In genomic region chr9:57467896-57468549, GRCm38 (mm10) we compare ENCODE assay signal across 9 mouse cellular contexts. TPM values are rescaled to one million over a fixed set of nuclear protein-coding genes. Genes with fewer than 3 reads are reported as not detected.
DNase-seq lines count a peak whose midpoint lies in the region; ATAC-seq and TF ChIP-seq lines count a peak whose summit lies in the region.
"Had no signal": no experiment of that assay in that cellular context is flagged by ENCODE, and none has a peak within 500 bp of the region (broad histone marks: within the 10 kb centered on the region; RNA-seq: fewer than 3 reads in every experiment).

Gene Scamp5 (minus strand): TSS chr9:57468060.

- H3K36me3 ChIP-seq in G1E (replicated peaks): no peaks in the 10 kb centered on the region
- peaks cover 4% of the 10 kb centered on the region; the same call in 1 of the 2 replicates for H3K36me3 ChIP-seq in neural tube, embryonic 15.5 days

- H3K27ac ChIP-seq in layer of hippocampus, adult 2 months: peak within 1 kb of the TSS; percentile 99
- H3K27ac ChIP-seq in neural tube, embryonic 15.5 days (replicated peaks): peak within 1 kb of the TSS; percentile 89

- H3K4me1 ChIP-seq in G1E (ENCODE audit: insufficient read depth, low read depth, low read length): peaks cover 9% of the 10 kb centered on the region; the same call in 1 of the 2 replicates
- H3K4me1 ChIP-seq in lung, adult 2 months (ENCODE audit: control insufficient read depth, insufficient read depth, low read length): peaks cover 3% of the 10 kb centered on the region; the same call in 1 of the 2 replicates
- peaks cover 38% of the 10 kb centered on the region for H3K4me1 ChIP-seq in neural tube, embryonic 15.5 days

- ATAC-seq in G1E (ENCODE audit: extremely low read depth, insufficient number of reproducible peaks, low FRiP score, poor library complexity, severe bottlenecking): peak; percentile 22; the same call in 1 of the 2 replicates
- ATAC-seq in neural tube, embryonic 15.5 days (ENCODE audit: low FRiP score): peak; percentile 93

- H3K9ac ChIP-seq in neural tube, embryonic 15.5 days (replicated peaks): peak within 1 kb of the TSS; percentile 88

- H3K9me3 ChIP-seq in G1E (replicated peaks): 0 out of 2 replicates have a peak, but pooled peaks cover 3% of the 10 kb centered on the region
- H3K9me3 ChIP-seq in neural tube, embryonic 15.5 days (replicated peaks): no peaks in the 10 kb centered on the region

- peaks cover 23% of the 10 kb centered on the region for H3K27me3 ChIP-seq in G1E (ENCODE audit: insufficient read depth, low read length)
- no peaks in the 10 kb centered on the region for H3K27me3 ChIP-seq in neural tube, embryonic 15.5 days (replicated peaks)

- peak; percentile 59 for DNase-seq in G1E (ENCODE audit: low spot score)
- DNase-seq in cerebellum, adult 18-20 months: peak; percentile 93 to 96
- DNase-seq in forelimb bud, embryonic 11.5 days (ENCODE audit: low read depth, low spot score): peak; percentile 95
- peak; percentile 92 for DNase-seq in heart, postnatal 4 days
- DNase-seq in layer of hippocampus, adult 2 months (ENCODE audit: low spot score in 2 of 2): peak; percentile 90 to 91
- DNase-seq in lung, adult 2 months: peak; percentile 71
- DNase-seq in testis, postnatal 14 days (ENCODE audit: low spot score): peak; percentile 89

- no peak for TF ChIP-seq CTCF in G1E (IDR thresholded peaks at IDR 0.05; ENCODE audit: low read depth, low read length)
- no peak for TF ChIP-seq CTCF in layer of hippocampus, adult 2 months (conservative IDR thresholded peaks at IDR 0.05)
- no peak for TF ChIP-seq CTCF in lung, adult 2 months (IDR thresholded peaks at IDR 0.05; ENCODE audit: insufficient read depth, low read length)

- 2% methylated on average over 48 of the region's 48 CpGs for WGBS in lung, adult 2 months
- 3% methylated on average over 34 of the region's 48 CpGs for WGBS in neural tube, embryonic 15.5 days

- H3K4me3 ChIP-seq in G1E (ENCODE audit: low read depth, low read length): peak within 1 kb of the TSS; percentile 67; the same call in 1 of the 2 replicates
- peak within 1 kb of the TSS; percentile 71 for H3K4me3 ChIP-seq in layer of hippocampus, adult 2 months
- H3K4me3 ChIP-seq in lung, adult 2 months (replicated peaks; ENCODE audit: extremely low read depth, low read depth, low read length): peak within 1 kb of the TSS; percentile 58
- peak within 1 kb of the TSS; percentile 64 for H3K4me3 ChIP-seq in neural tube, embryonic 15.5 days (replicated peaks)

- peak within 1 kb of the TSS; percentile 69 for H3K4me2 ChIP-seq in neural tube, embryonic 15.5 days

- no peak for TF ChIP-seq POLR2A in lung, adult 2 months (IDR thresholded peaks at IDR 0.05; ENCODE audit: borderline replicate concordance, extremely low read depth, low read depth, low read length)

RNA-seq across cellular contexts. Expression of gene Scamp5, which starts in this region (rescaled TPM):
- not detected in 2 replicates for total RNA-seq in G1E (2014; fragmentation: Nextera tagmentation)
- total RNA-seq in G1E (2017): 0.22 and 0.29 TPM in 2 replicates
- polyA plus RNA-seq in G1E (2012): 0.21 and 0.22 TPM in 2 replicates
- total RNA-seq in heart, postnatal 4 days (2021): 10 to 100 TPM; 11.6 to 11.7 TPM
- 100 to 1,000 TPM; 365 to 385 TPM for total RNA-seq in layer of hippocampus, adult 2 months (2021)
- polyA plus RNA-seq in lung, adult 2 months (2012; rRNA removed): 10.9 and 12.0 TPM in 2 replicates
- 91.1 and 112 TPM in 2 replicates for polyA plus RNA-seq in neural tube, embryonic 15.5 days (2015; fragmentation: Nextera tagmentation; extraction: Ambion mirVana)
- total RNA-seq: neutrophil, adult 5-6 weeks had no signal

Comparison
In these comparisons a context has a peak if more than half of its experiments do, and no peak if none do; other contexts are left out.
1. Peak in every context shown above with its lines: DNase-seq, ATAC-seq, H3K4me3 ChIP-seq and H3K27ac ChIP-seq.
2. RNA of gene Scamp5 (total RNA-seq): 365 to 385 TPM in layer of hippocampus, adult 2 months; 11.6 to 11.7 TPM in heart, postnatal 4 days and 0.22 to 0.29 TPM in G1E; every median in the first group is over 10 times any median in the second.
3. Peak in DNase-seq, ATAC-seq and H3K4me3 ChIP-seq in G1E; RNA of the gene not detected or under 1 TPM.